Mouse (Mus musculus): ENCODE data around the gene Stard3.

Stard3 gene

DNA sequence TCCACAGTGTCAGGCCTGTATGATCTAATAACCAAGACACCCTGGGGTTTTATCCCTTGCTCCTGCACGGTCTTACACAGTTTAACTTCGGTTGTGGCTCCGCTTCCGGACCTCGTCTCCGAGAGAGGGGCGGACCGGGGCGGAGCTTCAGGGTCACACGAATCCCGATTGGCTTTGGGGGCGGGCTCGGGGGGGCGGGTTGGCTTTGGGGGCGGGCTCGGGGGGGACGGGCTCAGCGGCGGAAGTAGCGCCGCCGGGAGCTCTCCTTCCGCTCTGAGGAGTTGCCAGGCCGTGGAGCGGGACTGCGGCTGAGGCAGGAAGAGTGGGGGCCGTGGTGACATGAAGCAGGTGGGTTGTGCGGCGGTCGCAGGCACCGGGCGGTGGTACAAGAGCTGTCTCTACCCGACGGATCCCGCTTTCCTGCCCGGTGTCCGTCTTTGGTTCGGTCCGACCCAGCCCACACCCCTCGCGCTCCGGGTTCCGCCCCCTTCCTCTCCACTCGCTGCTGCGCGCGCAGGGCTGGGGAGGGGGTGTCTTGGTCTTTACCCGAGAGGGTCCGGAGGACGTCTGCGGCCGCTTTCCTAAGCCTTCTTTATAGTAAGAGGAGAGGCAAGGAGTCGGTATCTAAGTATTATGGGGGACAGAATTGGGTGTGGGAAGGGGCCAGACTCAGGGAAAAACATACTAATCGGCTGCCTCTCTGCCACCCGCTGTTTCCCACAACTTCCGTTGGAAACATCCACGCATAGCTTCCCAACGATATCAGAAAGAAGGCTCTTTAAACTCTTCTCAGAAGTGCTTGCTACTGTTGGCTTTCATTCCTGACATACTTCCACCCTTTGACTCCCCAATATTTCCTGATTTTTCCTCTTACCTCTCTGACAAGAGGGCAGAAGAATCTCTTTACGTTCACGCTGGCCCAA lies at the start of gene Stard3:
Gene Stard3 (plus strand): TSS at position 208 of the 923 bp plus-strand sequence.
- in situ Hi-C loops (cut with MboI, MseI) = no loop called here

DNA sequence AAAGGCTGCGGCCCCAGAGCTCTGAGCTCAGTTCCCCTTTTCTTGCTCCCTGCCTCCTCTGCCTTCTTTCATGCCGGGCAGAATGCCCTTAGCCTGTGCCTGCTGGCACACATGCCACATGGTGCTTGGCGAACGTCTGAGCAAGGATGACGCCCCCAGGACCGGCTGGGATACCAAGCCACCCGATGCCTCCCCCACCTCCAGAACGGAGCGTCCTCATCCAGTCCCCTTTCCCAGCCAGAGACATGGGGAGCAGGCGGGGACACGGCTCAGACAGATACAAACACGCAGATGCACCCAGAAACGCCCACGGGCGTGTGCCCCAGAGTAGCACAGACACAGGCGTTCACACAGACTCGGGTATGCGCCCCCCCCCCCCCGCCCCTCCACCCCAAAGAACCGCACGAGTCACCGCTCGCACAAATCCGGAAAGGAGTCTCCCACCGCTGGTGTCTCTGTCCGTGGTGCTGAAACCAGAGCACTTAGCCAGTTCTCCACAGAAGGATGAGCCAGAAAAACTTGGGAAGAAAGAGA lies 44.3 kb upstream of the Stard3 start:
- in situ Hi-C loops (cut with MboI, MseI) = no loop called here

DNA sequence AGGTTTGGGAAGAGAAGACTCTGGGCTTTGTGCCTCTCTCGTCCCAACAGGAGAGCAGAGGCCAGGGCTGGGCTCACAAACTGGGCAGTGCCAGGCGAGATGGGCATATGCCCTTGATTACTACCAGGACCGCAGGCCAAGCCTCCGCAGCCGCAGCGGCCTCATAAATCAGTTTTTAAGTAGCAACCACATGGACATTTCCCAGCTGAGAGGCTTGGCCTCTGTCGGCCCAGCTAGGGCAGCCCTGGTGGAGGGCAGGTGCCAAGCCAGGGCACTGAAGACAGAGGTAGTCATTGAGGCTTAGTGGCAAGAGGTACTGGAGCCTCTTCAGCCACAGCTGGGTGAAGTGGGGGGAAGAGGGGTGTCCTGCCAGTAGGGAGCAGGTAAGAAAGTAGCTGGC lies 40.7 kb upstream of the Stard3 start:
- in situ Hi-C loops (cut with MboI, MseI) = no loop called here

DNA sequence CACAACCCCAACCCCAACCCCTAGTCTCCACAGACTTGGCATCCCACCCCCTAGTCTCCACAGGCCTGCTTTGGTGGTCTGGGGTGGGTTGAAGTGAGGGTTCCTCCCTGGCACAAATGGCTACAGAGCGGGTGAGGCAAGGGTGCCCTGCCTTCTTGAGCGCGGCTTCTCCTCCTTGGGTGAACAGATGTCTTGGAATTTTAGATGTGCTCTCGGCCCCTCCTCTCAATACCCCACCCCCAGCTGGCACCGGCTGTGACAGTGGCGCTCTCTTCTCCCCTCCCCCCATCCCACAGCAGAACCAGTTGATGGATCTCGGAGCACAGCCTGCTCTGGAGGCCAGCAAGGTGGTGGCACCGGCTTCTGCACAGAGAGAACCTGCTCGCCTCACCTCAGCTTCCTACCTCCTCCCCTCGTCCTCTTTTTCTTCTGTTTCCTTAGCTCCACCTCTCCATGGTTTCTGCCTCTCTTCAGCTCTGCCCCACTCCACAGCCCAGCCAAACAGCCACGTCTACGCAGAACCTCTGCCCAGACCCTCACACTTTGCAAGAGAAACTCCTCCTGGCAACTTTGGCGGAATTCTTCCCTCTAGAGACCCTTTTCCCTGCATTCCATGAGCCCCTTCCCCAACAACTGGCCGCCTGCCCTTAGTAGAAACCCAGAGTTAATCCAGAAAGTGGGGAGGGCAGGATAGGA lies 39.6 kb upstream of the Stard3 start:
- in situ Hi-C loops (cut with MboI, MseI) = no loop called here

DNA sequence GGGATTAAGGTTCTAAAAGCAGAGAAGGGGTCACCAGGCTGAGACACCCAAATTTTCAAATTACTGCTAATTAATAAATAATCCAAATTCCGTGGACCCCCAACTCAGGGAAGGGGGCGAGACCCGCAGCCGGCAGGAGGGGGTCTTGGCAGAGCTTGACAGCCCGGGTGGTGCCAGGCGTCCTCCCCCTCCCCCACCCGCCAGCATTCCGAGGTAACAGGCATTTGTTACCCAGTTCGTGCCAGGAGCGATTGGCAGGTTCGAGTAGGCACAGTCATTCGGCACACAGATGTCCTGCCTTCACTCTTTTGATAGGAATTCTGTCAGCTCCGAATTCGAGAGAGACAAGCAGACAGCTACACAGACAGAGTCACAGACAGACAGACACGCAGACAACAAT lies 39.0 kb upstream of the Stard3 start:
- in situ Hi-C loops (cut with MboI, MseI) = no loop called here

DNA sequence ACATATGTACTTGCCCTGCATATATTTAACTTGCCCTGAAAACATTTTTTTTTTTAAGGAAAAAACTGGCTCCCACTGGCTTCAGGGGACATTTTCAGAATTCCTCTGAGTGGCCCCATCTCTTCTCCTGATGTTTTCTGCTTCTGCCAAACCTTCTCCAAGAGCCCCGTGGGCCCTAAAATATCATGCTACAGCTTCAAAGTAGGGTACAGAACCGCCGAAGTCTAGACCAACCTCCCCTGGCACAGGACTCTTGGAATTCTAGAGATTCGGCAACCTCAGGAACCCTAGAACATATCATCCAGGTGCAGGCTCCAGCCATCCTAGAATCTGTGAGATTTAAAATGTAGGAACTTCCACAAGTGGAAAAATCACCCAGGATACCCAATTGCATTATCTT lies 38.6 kb upstream of the Stard3 start:
- in situ Hi-C loops (cut with MboI, MseI) = no loop called here

DNA sequence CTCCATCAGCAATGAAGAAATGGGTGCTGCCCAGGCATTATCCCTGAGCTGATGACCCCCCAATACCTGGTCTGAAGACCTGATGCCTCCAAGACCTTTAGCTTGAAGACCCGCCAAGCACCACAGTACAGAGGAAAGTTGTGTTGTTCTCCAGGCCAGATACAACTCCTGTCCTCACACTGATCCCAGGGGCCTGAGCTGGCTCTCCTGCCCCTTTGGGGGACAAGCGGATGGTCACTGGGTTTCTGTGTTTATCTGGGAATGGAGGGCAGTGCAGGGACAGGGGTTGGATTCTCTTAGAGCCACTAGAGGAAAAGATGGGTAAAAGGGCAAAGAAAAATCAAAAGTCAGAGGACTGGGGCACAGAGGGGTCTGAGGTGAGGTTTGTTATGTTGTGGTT lies 38.2 kb upstream of the Stard3 start:
- in situ Hi-C loops (cut with MboI, MseI) = no loop called here

DNA sequence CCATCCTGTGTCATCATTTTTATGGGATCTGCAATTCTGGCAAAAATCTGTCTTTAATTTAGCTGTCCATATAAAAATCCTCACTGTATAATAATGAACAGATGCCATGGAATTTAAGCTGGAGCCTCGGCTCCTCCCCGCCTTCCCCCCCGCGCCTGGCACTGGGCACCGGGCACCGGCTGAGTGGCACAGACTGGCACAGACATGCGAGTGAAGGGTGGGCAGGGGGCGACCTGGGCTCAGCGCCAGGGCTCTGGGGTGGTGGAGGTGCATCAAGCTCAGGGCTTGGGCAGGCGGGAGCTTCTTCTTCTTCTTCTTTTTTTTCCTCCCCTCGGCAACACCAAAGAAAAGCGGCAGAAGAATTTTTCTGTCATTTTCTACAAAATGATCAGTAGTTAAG lies 37.8 kb upstream of the Stard3 start:
- in situ Hi-C loops (cut with MboI, MseI) = no loop called here

DNA sequence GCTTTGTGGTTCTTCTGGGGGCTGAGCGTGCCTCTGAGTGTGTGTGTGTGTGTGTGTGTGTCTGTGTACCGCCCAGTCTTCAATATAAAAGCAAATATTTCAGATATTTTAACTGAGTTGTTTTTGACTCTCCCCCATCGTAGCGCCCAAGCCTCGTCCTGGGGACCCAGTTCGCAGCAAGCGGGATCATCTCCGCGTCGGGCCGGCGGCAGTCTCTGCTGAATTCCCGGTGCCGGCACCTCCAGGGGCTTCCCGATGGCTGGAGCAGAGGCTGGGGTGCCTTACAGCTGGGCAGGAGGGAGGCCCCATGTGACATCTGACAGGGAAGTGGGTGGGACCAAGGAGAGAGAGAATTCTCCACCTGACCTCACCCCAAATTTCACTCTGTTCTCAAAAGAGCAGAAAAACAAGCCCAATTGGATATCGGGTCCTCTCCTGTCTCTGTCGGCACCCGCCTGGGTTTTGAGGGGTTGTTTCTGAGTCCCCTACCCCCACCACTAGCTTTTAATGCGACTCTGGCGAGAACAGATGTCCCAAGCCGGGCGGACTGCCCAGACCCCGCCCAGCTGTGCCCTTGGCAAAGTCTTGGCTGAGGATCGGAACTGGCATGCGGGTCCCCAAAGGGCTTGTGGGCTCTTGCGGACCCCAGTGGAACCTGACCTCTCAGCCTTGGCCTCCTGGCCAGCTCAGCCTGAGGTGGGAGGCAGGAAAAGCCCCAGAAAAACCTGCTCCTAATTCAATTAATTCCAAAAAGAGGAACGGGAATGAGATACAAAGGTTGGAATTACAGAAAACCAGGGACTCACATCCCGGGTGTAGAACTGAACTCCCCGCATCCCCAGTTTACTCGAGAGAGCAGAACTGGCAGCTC lies 37.1 kb upstream of the Stard3 start:
- in situ Hi-C loops (cut with MboI, MseI) = no loop called here

DNA sequence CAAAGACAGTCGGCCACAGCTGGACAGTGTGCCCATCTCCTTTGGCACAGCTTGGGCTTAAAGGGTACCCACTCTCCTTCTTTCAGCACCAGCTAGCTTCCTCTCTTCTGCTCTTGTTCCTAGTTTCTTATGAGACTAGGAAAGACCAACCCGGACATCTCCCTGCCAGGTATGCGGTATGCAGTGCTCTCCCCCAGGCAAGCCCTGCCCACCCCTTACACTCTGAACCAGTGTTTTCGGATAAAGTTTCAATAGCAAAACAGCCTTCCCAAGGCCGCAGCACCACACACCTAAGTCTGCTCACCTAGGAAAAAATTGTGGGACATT lies 36.5 kb upstream of the Stard3 start:
- in situ Hi-C loops (cut with MboI, MseI) = no loop called here

DNA sequence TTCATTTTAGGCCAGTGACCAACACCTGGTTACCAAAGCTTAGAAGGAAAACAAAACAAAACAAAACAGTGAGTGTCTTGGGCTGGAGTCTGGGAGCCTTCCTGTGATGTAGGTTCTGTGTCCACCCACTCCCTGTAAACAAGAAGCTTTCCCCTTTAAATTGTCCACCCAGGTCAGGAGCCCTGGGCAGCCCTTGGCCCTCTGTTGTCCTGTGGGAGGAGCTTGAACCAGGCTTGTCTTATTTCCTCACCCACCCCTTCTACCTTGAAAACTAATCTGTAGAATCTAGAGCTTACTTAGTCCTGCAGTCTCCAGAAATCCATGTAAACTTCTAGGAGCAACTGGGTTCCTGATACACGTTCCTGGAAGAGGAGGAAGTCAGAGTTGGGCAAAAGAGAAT lies 36.0 kb upstream of the Stard3 start:
- in situ Hi-C loops (cut with MboI, MseI) = no loop called here

DNA sequence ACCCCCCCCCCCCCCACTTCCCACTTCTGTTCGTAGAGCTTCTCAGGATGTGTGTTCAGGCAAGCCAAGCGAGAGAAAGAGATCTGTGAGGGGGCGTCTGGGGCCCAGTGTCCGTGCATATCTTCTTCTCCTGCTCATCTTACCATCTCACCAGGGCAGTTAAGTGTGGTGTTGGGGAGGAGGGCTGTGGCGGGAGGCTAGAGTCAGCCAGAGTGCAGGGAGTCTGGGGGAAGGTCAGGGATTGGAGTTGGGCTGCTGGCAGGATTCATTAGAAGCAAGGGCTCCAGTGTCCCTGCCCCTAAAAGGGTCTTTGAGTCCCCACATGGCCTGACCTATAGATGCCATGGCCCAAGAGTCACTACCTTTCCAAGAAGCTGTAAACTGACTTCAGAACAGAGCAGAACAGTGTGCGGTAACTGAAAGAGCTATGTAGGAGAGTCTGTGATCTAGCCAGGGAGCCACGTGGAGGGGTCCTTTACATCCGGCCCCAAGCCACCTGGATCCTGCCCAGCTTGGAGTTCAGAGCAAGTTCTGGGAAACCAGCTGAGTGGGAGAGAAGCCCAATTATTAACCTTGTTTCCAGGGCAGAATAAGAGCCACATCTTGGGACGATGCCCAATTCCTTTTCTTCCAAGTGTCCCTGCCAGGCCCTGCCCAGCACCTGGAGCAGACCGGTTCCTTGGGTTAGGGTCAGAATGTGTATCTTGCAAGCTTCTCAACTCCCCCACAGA lies 34.9 kb upstream of the Stard3 start:
- in situ Hi-C loops (cut with MboI, MseI) = no loop called here

DNA sequence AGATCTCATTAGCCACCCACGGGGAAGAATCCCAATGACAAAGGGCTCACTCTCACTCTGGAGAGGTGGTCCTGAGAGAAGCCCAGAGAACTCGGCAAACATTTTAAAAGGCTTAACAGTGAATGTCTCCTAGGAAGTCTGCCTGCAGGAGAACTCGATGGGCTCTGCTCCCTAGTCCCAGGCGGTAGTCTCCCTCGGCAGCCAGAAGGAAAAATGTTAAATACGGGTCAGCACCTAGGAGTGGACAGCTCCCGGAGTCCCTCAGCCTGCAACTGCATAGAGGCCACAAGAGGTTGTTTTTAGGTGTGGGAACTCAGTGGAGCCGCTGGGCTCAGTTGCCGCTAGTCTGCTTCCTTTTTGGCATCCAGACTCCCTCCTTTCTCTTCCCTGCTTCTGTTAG lies 34.2 kb upstream of the Stard3 start:
- in situ Hi-C loops (cut with MboI, MseI) = no loop called here

DNA sequence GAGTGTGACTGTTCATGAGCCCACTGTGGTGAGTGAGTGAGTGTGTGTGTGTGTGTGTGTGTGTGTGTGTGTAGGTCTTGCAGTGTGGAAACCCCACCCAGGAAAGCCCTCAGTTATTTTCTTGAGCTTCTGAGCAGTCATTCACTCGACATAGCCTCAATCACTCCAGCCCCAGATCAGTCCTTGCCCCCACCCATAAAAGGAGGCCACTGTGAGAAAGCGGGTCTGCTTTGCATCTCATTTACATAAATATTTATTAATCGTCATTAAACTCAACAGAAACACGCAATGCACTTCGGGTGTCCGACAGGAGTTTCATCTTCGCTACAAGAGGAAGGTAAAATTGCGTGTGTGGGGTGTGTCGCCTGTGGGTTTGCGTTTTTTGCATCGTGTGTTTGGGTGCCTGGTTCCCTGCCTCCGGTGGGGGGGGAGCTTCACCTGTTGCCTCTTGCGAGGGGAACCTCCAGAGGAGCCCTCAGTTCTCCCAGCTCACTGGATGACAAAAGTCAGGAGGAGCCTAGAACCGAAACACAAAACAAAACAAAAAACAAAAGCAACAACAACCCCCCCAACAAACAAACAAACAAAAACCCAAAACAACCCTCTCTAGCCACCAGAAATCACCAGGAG lies 32.9 kb upstream of the Stard3 start:
- in situ Hi-C loops (cut with MboI, MseI) = no loop called here

DNA sequence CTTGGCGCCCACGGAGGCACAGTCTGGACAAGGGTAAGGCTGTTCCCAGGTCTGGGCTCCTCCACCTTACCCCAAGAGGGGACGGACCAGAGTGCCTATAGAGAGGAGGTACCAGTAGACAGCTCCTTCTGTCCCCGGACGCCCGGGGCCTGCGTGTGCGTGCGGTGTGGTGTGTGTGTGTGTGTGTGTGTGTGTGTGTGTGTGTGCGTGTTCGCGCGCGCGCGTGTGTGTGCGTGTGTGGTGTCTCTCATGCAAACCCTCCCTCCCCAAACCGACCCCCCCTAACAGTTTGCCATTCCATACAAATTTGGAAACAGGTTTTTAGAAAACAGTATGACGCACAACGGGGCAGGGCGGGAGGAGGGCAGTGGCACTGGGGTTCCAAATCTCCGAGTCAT lies 32.3 kb upstream of the Stard3 start:
- in situ Hi-C loops (cut with MboI, MseI) = no loop called here

DNA sequence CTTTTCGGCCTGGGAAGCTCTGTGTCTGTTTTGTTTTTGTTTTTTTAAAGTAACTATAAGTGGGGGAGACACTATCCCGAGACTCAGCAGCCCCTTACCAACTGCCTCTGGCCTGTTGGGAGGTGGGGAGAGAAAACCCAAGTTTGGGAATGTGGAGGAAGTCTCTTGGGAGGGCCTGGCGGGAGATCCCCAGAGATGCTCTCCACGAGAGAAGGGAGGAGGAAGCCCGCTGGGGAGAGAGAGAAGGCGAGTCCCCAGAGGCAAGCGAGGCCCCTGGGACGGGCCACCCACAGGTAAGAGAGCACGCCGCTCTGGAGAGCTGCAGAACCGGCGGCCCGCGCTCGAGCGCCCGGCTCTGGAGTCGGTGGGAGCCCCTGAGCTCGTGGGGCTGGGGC lies 31.4 kb upstream of the Stard3 start:
- in situ Hi-C loops (cut with MboI, MseI) = no loop called here

DNA sequence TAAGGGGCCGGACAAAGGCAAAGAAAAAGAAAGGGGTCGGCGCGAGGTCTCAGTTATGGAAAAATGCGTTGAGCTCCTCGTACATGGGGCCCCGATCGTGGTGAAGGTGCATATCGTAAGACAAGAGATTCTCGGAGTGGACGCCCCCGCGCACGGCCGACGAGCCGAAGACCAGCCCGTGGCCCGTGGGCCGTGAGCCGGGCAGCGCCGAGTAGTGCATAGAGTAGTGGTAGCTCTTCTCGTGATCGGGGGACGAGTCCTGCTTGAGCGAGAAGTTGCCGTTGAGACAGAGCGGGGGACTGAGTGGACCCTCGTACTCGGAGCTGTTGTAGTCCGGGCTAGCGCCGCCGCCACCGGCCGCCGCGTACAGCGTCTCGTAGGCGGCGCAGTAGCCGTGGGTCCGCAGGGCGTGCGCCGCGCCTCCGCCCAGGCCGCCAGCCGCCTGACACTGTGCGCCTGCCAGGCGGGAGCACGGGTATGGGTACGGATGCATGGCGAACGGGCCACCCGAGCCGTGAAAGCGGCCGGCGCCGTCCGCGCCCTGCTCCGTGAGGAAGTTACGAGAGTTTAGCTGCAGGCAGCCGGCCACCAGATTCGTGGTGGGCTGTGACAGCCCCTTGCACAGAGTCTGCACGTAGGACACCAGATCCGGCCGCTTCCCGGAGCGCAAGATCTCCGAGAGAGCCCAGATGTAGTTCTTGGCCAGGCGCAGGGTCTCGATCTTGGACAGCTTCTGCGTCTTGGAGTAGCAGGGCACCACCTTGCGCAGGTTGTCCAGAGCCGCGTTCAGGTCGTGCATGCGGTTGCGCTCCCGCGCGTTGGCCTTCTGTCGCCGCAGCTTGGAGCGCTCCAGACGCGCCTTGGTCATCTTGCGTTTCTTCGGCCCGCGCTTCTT lies 30.8 kb upstream of the Stard3 start:
- in situ Hi-C loops (cut with MboI, MseI) = no loop called here

DNA sequence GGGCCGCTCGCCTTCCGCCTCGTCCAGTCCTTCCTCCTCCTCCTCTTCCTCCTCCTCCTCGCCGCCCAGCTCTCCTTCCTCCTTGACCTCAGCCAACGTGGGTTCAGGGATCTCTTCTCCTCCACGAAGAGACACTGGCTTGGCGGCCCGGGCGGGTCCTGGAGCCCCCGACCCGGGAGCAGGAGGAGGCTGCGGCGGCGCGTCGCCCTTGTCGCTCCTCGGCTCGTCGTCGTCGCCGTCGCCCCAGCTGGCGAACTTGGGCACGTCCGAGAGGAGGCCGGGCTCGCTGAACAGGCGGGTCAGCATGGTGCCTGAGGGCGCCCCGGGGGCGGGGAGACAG lies 30.2 kb upstream of the Stard3 start:
- in situ Hi-C loops (cut with MboI, MseI) = no loop called here

DNA sequence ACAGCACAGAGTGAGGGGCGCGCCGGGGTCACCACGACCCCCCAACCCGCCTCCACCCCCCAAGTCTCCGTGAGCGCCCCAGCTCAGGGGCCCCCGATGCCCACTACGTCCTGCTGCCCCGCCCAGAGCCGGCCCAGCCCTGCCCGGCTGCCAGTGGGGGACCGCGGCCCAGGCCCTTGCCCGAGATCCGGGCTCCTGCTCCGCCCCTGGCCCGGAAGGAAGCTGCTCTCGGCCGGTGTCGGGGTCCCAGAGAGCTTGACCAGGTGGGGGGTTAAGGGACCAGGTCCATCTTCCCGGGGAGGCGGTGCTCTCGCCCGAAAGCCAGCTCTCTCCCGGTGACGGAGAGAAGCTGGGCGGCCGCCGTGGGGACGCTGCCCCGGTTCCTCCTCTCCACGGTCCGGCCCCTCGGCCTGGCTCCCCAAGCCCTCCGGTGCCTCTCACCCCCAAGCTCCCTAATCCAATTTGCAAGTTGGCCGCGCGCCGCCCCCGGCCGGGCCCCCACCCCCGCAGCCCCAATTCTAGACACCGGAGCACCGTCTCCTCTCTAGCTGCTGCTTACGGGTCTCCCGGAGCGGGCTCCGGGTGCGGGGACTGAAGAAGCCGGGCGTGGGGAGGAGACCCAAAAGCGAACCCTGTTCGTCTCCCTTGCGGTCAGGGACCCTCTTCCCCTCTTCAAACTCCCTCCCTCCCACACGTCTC lies 29.6 kb upstream of the Stard3 start:
- in situ Hi-C loops (cut with MboI, MseI) = no loop called here

Measured in T-helper 2 cell (primary cell).